12 mouse cellular contexts compared by ENCODE assay signal in genomic region chr1:156089561-156089960, GRCm38 (mm10). TPM values are rescaled to one million over a fixed set of nuclear protein-coding genes. Genes with fewer than 3 reads are reported as not detected.
DNase-seq lines count a peak whose midpoint lies in the region; TF ChIP-seq lines count a peak whose summit lies in the region.
"Had no signal": no experiment of that assay in that cellular context is flagged by ENCODE, and none has a peak within 500 bp of the region (broad histone marks: within the 10 kb centered on the region; RNA-seq: fewer than 3 reads in every experiment).

No protein-coding gene starts in this region.

- intact Hi-C loops in left cerebral cortex, adult 2 months (cut with DNase I) = loop anchor here (5.0 kb wide), 1 partner anchor 453 kb away; no protein-coding TSS in a partner anchor

- DNase-seq in embryo, embryonic 10.5 days (ENCODE audit: low spot score) = peak; percentile 19
- DNase-seq in embryo, embryonic 11 days = no peak
- DNase-seq in kidney, postnatal 4 days = peak; percentile 27 to 43
- DNase-seq in kidney, postnatal 14 days = no peak
- peak; percentile 69 for DNase-seq in thymus, postnatal 4 days
- no peak for DNase-seq in thymus, postnatal 25 days
- no peak for DNase-seq in ovary, adult 18-20 months (ENCODE audit: low spot score)
- DNase-seq in left cerebral cortex, adult 2 months (ENCODE audit: extremely low spot score in 1 of 2, low spot score in 2 of 2) = no peak
- DNase-seq: cerebellum, adult 9-11 months; lung, adult 2 months; right cerebral cortex, postnatal 25 days had no signal

- no peak overlapping the region for H3K27ac ChIP-seq in left cerebral cortex, adult 2 months

- H3K4me3 ChIP-seq in left cerebral cortex, adult 2 months = no peak overlapping the region
- H3K4me3 ChIP-seq: midbrain, embryonic 13.5 days had no signal

- no peak for TF ChIP-seq CTCF in left cerebral cortex, adult 2 months (IDR thresholded peaks at IDR 0.05)

RNA-seq across cellular contexts. Expression of gene Tor1aip1, which starts 53.3 kb away (rescaled TPM):
- 10 to 100 TPM; 28.5 to 31.2 TPM for total RNA-seq in left cerebral cortex, adult 2 months (2021)

RNA-seq across cellular contexts. Expression of gene Tor1aip2, which starts 54.4 kb away (rescaled TPM):
- total RNA-seq in left cerebral cortex, adult 2 months (2021) = 10 to 100 TPM; 45.2 to 47.9 TPM

Comparison
In these comparisons a context has a peak if more than half of its experiments do, and no peak if none do; other contexts are left out.
1. DNase-seq: peak in embryo, embryonic 10.5 days (single experiment), kidney, postnatal 4 days (2 of 2) and thymus, postnatal 4 days (single experiment); none in embryo, embryonic 11 days (single experiment), kidney, postnatal 14 days (single experiment), thymus, postnatal 25 days (single experiment), ovary, adult 18-20 months (single experiment) and left cerebral cortex, adult 2 months (0 of 2).